Comparison of ENCODE assay signal across 8 mouse cellular contexts in the genomic region with DNA sequence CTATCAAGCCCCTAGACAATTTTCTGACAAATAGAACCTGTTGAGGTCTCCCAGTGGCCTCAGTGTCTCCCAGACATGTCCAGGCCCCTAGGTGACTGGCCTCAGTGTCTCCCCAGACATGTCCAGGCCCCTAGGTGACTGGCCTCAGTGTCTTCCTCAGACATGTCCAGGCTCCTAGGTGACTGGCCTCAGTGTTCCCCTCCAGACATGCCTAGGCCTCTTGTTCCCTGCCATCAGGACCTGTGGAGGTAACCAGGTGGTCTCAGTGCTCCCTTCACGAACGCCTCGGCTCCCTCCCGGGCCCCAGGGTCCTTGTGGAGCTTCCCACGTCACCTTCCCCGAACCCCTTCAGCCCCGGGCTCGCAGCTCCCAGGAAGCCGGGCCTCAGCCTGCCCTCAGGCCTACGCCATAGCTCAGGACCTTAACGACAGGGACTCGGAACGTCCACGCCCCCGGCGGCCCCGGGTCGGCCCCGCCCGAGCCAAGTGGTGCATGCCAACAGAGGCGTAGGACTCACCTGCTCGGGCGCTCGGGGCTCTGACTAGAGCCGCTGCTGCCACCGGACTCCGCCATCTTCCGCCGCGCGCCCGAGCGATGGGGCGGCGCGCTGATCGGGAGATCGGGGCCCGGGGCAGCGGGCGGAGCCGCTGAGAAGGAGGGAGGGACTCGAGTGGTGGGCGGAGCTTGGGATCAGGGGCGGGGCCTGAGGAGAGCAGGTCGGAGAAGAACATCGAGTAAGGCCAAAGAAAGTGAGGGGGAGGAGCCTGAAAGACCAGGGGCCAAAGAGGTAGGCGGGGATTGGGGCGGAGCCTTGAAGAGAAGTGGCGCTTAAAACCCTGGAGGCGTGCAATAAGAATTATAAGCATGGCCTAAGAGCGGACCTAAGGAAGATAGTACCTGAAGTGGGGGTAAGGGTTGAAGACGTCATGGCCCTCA. TPM values are rescaled to one million over a fixed set of nuclear protein-coding genes. Genes with fewer than 3 reads are reported as not detected.
A peak's percentile ranks its signal among the peaks of the same experiment; 100 is the strongest.
DNase-seq lines count a peak whose midpoint lies in the region; ATAC-seq lines count a peak whose summit lies in the region.

A gene (minus strand): TSS at position 636 of the 936 bp plus-strand sequence.

- peak; percentile 91 for ATAC-seq in hindbrain, embryonic 16.5 days

- H3K79me2 ChIP-seq in macrophage (ENCODE audit: inconsistent target) = peaks cover 45% of the 10 kb centered on the region

- peak; percentile 97 for DNase-seq in WW6 (ENCODE audit: low read depth, low spot score)
- peak; percentile 84 to 89 for DNase-seq in cerebellum, postnatal 4 days (ENCODE audit: low spot score in 2 of 2)
- peak; percentile 97 for DNase-seq in gastrocnemius, adult 18-20 months (ENCODE audit: low spot score)
- DNase-seq in left cerebral cortex, adult 18-20 months (ENCODE audit: low spot score in 2 of 2) = peak; percentile 90 to 92
- DNase-seq in right cerebral cortex, adult 18-20 months = peak; percentile 93
- peak; percentile 92 for DNase-seq in urinary bladder, postnatal 10 days (ENCODE audit: low spot score)

- H3K9ac ChIP-seq in hindbrain, embryonic 16.5 days (ENCODE audit: low read depth, low read length) = peak within 1 kb of the TSS; percentile 96

- peak within 1 kb of the TSS; percentile 90 for H3K4me2 ChIP-seq in hindbrain, embryonic 16.5 days (ENCODE audit: low read length)

- peak within 1 kb of the TSS; percentile 73 for H3K27ac ChIP-seq in hindbrain, embryonic 16.5 days (ENCODE audit: low read depth, low read length)
- peak within 1 kb of the TSS; percentile 25 for H3K27ac ChIP-seq in macrophage

- 0 out of 2 replicates have a peak, but pooled peaks cover 3% of the 10 kb centered on the region for H3K27me3 ChIP-seq in hindbrain, embryonic 16.5 days (replicated peaks; ENCODE audit: control insufficient read depth, insufficient read depth, low read length)

- no peaks in the 10 kb centered on the region for H3K9me3 ChIP-seq in hindbrain, embryonic 16.5 days (ENCODE audit: control insufficient read depth, low read length)

- under 1% methylated on average over 53 of the region's 53 CpGs for WGBS in hindbrain, embryonic 16.5 days
- under 1% methylated on average over 53 of the region's 53 CpGs for WGBS in macrophage (ENCODE audit: missing documents)

- H3K4me1 ChIP-seq in hindbrain, embryonic 16.5 days (ENCODE audit: control insufficient read depth, insufficient read depth, low read depth, low read length) = peaks cover 19% of the 10 kb centered on the region

- peak within 1 kb of the TSS; percentile 89 for H3K4me3 ChIP-seq in hindbrain, embryonic 16.5 days (ENCODE audit: low read length)
- H3K4me3 ChIP-seq in macrophage (ENCODE audit: inconsistent target) = peak within 1 kb of the TSS; percentile 76

- no peaks in the 10 kb centered on the region for H3K36me3 ChIP-seq in hindbrain, embryonic 16.5 days (ENCODE audit: control insufficient read depth, insufficient read depth, low read length)
- no peaks in the 10 kb centered on the region for H3K36me3 ChIP-seq in macrophage (ENCODE audit: inconsistent target)

RNA-seq across cellular contexts. Expression of the gene that starts here (rescaled TPM):
- total RNA-seq in gastrocnemius, adult 18-20 months (2021) = 1 to 10 TPM; 7.7 to 8.3 TPM
- polyA plus RNA-seq in hindbrain, embryonic 16.5 days (2015; fragmentation: Nextera tagmentation; extraction: Ambion mirVana) = 36.1 and 37.5 TPM in 2 replicates
- total RNA-seq in left cerebral cortex, adult 18-20 months (2021) = 10 to 100 TPM; 43.7 to 44.4 TPM
- 10 to 100 TPM in 20 of 26 experiments, 1 to 10 TPM in 6; 7.1 to 26.0 (median 18.1) TPM for total RNA-seq in macrophage (2018; cell fraction: chromatin; rRNA removed)
- 10 to 100 TPM in 4 of 26 experiments, 1 to 10 TPM in 22; 3.3 to 10.7 (median 8.0) TPM for total RNA-seq in macrophage (2018; cell fraction: cytosol; rRNA removed)
- total RNA-seq in macrophage (2018; cell fraction: nucleus; rRNA removed) = 10 to 100 TPM in 18 of 26 experiments, 1 to 10 TPM in 8; 4.5 to 23.0 (median 15.9) TPM
- polyA plus RNA-seq in macrophage (2018) = 5.9 to 7.7 TPM (median 7.4 TPM) in 3 replicates

Comparison
In these comparisons a context has a peak if more than half of its experiments do, and no peak if none do; other contexts are left out.
1. Peak in every context shown above with its lines: DNase-seq, ATAC-seq, H3K4me3 ChIP-seq and H3K27ac ChIP-seq.
2. RNA of the gene that starts here (total RNA-seq): 43.7 to 44.4 TPM in left cerebral cortex, adult 18-20 months; 7.7 to 8.3 TPM in gastrocnemius, adult 18-20 months; every median in the first group is over 4 times any median in the second.